Mouse (Mus musculus) olfactory bulb, adult 2 months (tissue): ENCODE measurements at regions not wholly inside any gene's neighbourhood (a gene's known extent, or its start where the extent isn't known, plus 50 kb on each side); places are given as distances from the start of the nearest gene placed in this dataset.

Experiments
- CTCF ChIP-seq: fragments of 200-500 bp; IDR thresholded peaks from 2 replicates; pipeline ENCODE4 v1.5.1; 2012; ENCODE audit warnings: low read depth, mild to moderate bottlenecking, low read length, moderate library complexity; ENCODE audit not compliant: insufficient read depth
- POLR2A ChIP-seq: fragments of 200-500 bp; IDR thresholded peaks from 2 replicates; pipeline ENCODE4 v1.6.1; 2012; ENCODE audit warnings: mild to moderate bottlenecking, low read depth, low read length, moderate library complexity; ENCODE audit not compliant: insufficient read depth

DNA sequence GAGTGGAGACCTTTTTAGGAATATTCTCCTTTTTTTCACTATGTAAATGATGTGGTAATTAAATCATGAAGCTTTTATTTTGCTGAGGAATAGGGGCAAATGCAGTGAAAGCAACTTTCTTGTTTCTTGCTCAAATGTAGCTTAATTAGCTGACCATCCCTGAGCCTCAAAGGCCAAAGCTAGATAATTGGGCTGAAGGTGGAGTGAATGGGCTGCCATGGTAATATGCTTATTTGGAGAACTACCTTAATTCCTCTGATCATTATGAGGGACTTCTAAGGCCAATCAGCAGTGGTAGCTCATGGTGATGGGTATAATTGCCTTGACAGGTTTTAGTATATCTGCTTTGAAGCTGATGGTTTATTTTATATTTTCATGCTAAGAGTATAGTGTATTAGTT, 702.5 kb upstream of the Alcam start:
- TF ChIP-seq CTCF (no peak), POLR2A (no peak)
